Mouse (Mus musculus) subcutaneous adipose tissue, adult 2 months (tissue): ENCODE data around the gene Polr2j. TPM values are rescaled to one million over a fixed set of nuclear protein-coding genes. Genes with fewer than 3 reads are reported as not detected.

Experiments
- polyA plus RNA-seq: library from polyadenylated mRNA; depleted of rRNA; stranded (reverse); fragments of >200 nt; gene quantifications from 2 replicates; pipeline ENCODE4 v1.2.3, GENCODE M21; 2012; ENCODE audit warnings: low replicate concordance; rRNA removed

Polr2j gene
- polyA plus RNA-seq: 82.5 and 100 TPM in 2 replicates

GRCm38 (mm10) chr5:136115891-136116783 lies at the start of gene Polr2j:
TSS of gene Polr2j (plus strand) at chr5:136116631.

GRCm38 (mm10) chr5:136083669-136084107 lies 32.7 kb upstream of the Polr2j start, which contains the start of gene Rasa4:
TSS of gene Rasa4 (plus strand) at chr5:136083916.

GRCm38 (mm10) chr5:136135571-136136291 lies 19.3 kb downstream of the Polr2j start, which contains the start of the genes Lrwd1 and Alkbh4:
TSS of gene Lrwd1 (minus strand) at chr5:136136074.
TSS of gene Alkbh4 (plus strand) at chr5:136136146.

GRCm38 (mm10) chr5:136170512-136171362 lies 54.3 kb downstream of the Polr2j start, which contains the start of gene Orai2:
TSS of gene Orai2 (minus strand) at chr5:136170713.

Other genes with a start within 250 kb of the Polr2j start
- 312 and 339 TPM in 2 replicates for gene Hspb1, start 228.7 kb upstream of the Polr2j start, polyA plus RNA-seq
- 197 and 345 TPM in 2 replicates for gene Ywhag, start 182.0 kb upstream of the Polr2j start, polyA plus RNA-seq
- 7.2 and 11.4 TPM in 2 replicates for gene Ssc4d, start 142.1 kb upstream of the Polr2j start, polyA plus RNA-seq
- 0.09 TPM in 1 of 2 replicates, not detected in the other for gene Zp3, start 136.5 kb upstream of the Polr2j start, polyA plus RNA-seq
- gene Dtx2, start 121.8 kb upstream of the Polr2j start, polyA plus RNA-seq: 44.7 and 67.3 TPM in 2 replicates
- gene Upk3b, start 78.1 kb upstream of the Polr2j start, polyA plus RNA-seq: 28.6 and 62.8 TPM in 2 replicates
- 4.1 TPM in 1 of 2 replicates, not detected in the other for gene Upk3bl, start 62.1 kb upstream of the Polr2j start, polyA plus RNA-seq
- gene Rasa4, start 32.7 kb upstream of the Polr2j start, polyA plus RNA-seq: 18.1 and 35.3 TPM in 2 replicates
- gene Lrwd1, start 19.4 kb downstream of the Polr2j start, polyA plus RNA-seq: 22.4 and 40.0 TPM in 2 replicates
- 11.5 and 18.1 TPM in 2 replicates for gene Alkbh4, start 19.5 kb downstream of the Polr2j start, polyA plus RNA-seq
- gene Orai2, start 54.1 kb downstream of the Polr2j start, polyA plus RNA-seq: 9.4 and 23.4 TPM in 2 replicates
- 10.8 and 17.4 TPM in 2 replicates for gene Prkrip1, start 82.3 kb downstream of the Polr2j start, polyA plus RNA-seq
- 52.7 and 69.5 TPM in 2 replicates for gene Sh2b2, start 129.9 kb downstream of the Polr2j start, polyA plus RNA-seq